Mouse (Mus musculus) E14TG2a.4 (cell line): Measurements from ENCODE around the gene 1700069L16Rik.

Experiments used
- CTCF ChIP-seq: conservative IDR thresholded peaks from 2 replicates; pipeline ENCODE4 v1.5.1; 2014; ENCODE audit warnings: low read length
- NANOG ChIP-seq: IDR thresholded peaks from 2 replicates; pipeline ENCODE4 v1.6.1; 2014; ENCODE audit warnings: borderline replicate concordance, low read length, mixed read lengths
- POU5F1 ChIP-seq: IDR thresholded peaks from 2 replicates; pipeline ENCODE4 v1.6.1; 2014; ENCODE audit warnings: low read length, borderline replicate concordance

- TF ChIP-seq CTCF (no peak), NANOG (no peak), POU5F1 (no peak)
Measured at GRCm38 (mm10) chr5:113654821-113655220, 69.8 kb downstream of the 1700069L16Rik start.
